Mouse (Mus musculus): ENCODE results near the gene Rhot1.

The Rhot1 gene

GRCm38 (mm10) chr11:80287150-80287549 lies 78.3 kb downstream of the Rhot1 start:
- peak; percentile 80 for DNase-seq (ENCODE audit: extremely low spot score, low spot score)

DNA sequence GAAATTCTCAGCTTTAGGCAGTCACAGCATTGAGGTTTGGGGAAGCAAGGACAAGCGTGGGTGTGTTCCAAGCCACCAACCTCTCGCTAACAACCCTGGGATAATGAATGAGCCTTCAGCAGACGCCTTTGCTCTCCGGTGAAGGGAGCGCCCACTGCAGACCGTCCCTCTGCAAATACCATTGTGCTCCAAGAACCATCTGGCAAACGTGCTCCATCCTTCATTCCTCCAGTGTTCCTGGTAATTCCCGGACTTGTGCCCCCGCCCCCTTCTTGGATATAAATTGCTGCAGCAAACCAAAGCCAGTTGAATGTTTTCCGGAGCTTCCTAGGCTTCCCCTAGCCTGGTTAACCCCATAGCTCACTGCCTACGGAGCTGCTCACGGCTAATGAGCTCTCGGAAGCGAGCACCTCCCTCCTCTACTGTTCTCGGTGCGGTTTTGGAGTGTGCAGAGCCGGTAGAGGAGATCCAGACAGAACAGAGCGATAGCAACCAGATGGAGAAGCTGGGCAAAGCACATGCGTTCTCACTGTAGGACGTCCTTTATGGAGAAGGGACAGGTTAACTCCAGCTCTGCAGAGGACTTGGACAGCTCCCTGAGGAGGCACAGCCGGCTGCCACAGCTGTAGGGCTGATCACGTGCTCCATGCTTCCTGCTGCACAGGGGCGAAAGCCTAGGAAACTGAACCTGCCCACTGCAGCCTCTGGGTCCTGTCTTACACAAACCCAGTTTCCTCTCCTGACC lies 81.1 kb downstream of the Rhot1 start:
- peak; percentile 71 for DNase-seq (ENCODE audit: extremely low spot score, low spot score)

DNA sequence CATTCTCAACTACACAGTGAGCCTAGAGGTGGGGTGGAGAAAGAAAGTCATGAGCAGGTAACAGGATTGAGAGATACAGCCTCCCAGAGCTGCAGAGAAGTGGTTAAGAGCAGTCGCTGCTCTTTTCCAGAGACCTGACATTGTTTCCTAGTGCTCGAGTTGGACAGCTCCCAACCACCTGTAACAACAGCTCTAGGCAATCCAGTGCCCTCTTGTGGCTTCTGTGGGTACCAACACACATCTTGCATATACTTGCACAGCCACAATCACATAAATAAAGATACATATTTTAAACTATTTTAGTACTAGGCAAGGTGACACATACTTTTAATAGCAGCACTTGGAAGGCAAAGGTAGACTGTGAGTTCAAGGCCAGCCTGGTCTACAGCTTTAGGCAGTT lies 82.2 kb downstream of the Rhot1 start:
- no peak for DNase-seq (ENCODE audit: extremely low spot score, low spot score)

DNA sequence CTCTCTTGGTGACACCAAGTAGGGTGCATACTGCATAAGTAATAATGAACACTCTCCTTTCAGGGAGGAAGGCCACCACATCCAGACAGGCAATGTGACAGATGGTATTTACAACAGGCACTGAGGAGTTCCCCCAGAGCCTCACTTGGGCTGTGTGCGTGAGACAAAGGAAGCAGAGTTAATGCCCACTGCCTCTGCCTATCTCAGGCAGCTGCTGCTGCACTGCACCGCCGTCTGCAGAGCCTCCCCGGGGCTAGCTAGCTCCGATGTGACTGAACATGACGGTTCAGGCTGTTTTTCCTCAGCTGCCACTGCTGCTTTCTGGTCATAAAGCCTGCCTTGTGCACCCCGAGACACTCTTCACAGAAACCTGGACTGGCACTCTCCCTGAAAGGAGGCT lies 83.6 kb downstream of the Rhot1 start:
- no peak for DNase-seq (ENCODE audit: extremely low spot score, low spot score)

- no peak for DNase-seq (ENCODE audit: extremely low spot score, low spot score)
Measured at GRCm38 (mm10) chr11:80295066-80295465, 86.2 kb downstream of the Rhot1 start.

DNA sequence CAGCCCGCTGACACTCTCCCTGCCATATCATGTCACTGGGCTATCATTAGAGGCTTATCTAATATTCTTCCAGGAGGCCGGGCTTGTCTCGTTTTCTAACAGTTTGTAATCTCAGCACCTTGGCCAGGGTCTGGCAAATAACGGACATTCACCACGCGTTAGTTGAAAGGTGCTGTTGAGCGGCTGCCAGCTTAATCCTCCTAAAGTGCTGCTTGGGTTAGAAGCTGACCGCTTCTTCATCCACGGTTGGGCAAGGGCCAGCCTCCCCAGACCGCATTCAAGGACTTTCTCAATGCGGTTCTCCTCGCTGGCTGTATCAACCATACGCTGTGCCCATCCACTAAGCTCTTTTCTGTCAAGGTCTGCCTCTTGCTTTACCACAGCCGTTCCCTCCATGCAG lies 87.0 kb downstream of the Rhot1 start:
- no peak for DNase-seq (ENCODE audit: extremely low spot score, low spot score)

- DNase-seq (ENCODE audit: extremely low spot score, low spot score) = no peak
Measured at GRCm38 (mm10) chr11:80299513-80300235, 90.9 kb downstream of the Rhot1 start.

DNA sequence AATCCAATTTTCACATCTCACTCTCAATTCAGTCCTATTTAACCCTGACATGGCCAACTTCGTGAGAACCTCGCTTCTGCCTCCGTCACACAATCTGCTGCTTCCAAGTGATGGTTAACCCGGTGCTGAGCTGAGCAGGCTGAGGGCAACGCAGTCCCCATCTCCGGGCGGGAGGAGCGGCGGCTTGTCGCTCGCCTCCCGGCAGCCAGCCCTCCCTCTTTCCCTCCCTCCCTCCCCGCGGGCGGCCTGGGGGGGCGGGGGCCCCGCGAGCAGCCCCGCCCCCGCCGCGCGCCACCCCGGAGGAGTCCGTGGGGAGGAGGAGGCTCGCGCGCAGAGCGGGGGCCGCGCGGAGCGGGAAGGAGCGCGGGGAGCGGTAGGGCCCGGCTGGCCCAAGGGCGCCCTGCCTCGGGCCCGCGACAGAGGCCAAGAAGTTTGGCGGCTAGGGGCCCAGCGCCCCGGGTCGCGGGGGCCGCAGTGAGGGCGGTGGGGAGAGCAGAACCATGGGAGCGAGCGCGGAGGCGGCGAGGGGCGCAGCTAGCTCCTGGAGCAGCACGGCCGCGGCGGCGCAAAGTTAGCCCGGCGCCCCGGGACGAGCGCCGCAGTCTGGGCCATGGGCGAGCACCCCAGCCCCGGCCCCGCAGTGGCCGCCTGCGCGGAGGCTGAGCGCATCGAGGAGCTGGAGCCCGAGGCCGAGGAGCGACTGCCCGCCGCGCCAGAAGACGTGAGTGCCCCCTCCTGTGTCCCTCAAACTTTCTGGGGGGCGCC lies 91.9 kb downstream of the Rhot1 start, which contains the start of gene Rhbdl3:
Gene Rhbdl3, plus strand, starts transcription at position 362 of the 765 bp plus-strand sequence.
- DNase-seq (ENCODE audit: extremely low spot score, low spot score) = peak; percentile 69

DNA sequence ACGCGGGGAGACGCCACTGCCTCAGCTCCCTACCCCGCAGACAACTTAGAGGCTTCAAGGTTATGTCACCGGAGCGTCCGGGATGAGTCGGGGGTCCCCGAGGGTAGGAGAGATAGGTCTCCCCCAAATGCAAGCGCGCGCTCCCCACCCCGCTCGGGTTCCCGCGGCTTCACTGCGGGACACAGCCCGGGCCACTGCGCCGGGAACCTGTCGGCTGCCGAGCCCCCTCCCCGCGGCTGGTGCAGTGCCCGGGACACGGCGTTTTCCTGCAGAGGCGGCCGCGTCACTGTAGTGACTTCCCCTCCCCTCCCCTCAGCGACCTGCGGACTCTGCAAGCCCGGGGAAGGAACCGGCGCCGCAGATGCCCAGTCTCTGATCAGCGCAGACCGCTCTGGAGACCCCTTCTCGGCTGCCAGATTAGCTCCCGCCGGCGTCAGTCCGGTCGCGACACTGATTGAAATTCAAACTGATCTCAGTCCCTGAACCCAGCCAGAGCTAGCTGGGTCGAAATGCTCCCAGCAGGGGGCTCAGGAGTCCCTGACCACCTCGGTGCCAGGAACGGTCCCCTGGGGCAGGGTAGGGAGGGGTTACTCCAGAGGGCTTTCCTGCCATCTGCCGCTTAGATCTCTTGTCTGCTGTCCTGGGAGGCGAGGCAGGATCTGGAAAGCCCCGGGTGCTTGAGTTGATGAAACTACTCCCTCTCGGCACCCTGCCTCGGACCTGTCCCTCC lies 92.7 kb downstream of the Rhot1 start:
- DNase-seq (ENCODE audit: extremely low spot score, low spot score) = peak; percentile 83

GRCm38 (mm10) chr11:80302046-80302390 lies 93.2 kb downstream of the Rhot1 start:
- no peak for DNase-seq (ENCODE audit: extremely low spot score, low spot score)

GRCm38 (mm10) chr11:80302536-80302935 lies 93.7 kb downstream of the Rhot1 start:
- peak; percentile 59 for DNase-seq (ENCODE audit: extremely low spot score, low spot score)

- no peak for DNase-seq (ENCODE audit: extremely low spot score, low spot score)
Measured at GRCm38 (mm10) chr11:80303746-80304145, 94.9 kb downstream of the Rhot1 start.

DNA sequence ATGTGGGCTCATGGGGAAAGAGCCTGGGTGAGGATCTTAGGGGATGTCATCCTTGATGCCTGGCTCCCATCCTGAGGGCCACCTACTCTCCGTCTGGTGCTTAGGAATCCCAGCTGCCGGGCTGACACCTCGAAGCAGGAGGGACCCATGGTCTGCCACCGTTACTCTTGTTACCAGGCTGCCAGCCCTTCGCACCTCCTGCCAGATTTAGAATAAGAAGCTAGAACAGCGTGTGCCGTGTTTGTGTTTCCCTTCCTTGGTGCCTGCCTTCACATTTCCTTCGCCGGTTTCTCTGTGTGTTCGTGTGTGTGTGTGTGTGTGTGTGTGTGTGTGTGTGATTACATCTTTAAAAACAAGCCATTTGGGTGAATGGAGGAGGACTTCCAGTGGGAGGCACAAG lies 96.0 kb downstream of the Rhot1 start:
- no peak for DNase-seq (ENCODE audit: extremely low spot score, low spot score)

- DNase-seq (ENCODE audit: extremely low spot score, low spot score) = no peak
Measured at GRCm38 (mm10) chr11:80308537-80308936, 99.7 kb downstream of the Rhot1 start.

DNA sequence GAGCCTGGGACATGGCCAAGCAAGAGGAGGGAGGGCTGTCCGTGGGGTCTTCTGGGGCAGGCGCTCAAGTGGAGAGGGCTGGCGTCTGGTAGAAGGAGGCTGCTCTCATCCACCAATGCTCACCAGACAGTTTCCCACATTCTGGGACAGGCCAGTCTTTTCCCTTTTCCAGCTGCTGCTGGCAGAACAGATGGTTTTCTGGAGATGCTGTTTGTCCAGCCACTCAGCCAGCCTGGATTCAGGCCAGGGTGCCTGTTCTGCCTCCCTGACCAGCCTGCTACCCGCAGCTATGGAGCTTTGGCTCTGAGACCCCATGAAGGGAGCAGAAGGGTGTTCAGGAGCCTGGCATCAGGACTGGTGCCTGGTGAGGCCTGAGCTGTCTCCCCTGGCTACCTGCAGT lies 102.5 kb downstream of the Rhot1 start:
- no peak for DNase-seq (ENCODE audit: extremely low spot score, low spot score)

- DNase-seq (ENCODE audit: extremely low spot score, low spot score) = peak; percentile 54
Measured at GRCm38 (mm10) chr11:80312049-80312448, 103.2 kb downstream of the Rhot1 start.

DNA sequence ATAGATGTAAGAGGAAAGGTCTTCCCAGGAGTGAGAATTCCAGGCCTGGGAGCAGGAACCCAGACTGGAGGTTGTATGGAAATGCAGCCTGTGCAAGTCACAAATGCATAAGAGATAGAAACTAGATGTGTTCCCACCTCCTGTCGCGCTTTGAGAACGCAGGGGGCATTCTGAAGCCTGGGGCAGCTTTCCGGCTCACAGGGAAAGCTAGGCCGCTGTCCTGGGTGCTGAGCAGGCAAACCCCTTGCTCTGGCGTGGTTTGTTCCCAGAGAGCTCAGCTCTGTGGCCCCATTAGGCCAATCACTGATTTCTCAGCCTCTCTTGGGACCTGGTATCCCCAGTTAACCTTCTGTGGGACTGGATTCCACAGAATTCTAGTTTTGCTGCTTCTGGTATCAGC lies 103.7 kb downstream of the Rhot1 start:
- DNase-seq (ENCODE audit: extremely low spot score, low spot score) = peak; percentile 49

- DNase-seq (ENCODE audit: extremely low spot score, low spot score) = no peak
Measured at GRCm38 (mm10) chr11:80313462-80313861, 104.6 kb downstream of the Rhot1 start.

DNA sequence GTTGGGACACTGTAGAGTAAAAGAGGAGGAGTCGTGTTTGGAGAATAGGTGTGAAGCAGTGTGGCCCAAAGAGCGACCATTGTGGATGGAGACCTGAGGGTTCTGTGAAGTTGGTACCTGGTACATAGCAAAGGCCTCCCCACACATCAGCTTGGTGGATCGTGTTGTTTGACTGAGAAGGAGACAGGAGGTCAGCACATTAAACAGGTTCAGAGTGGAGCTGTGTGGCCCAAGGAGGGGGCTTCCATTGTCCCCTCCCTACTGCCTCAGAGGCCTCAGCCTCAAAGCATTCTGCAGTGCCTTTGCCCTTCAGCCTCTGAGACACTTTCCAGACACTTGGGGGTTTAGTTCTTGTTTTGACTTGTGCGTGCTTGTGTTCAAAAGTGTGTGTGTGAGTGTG lies 105.1 kb downstream of the Rhot1 start:
- DNase-seq (ENCODE audit: extremely low spot score, low spot score) = no peak

- peak; percentile 31 for DNase-seq (ENCODE audit: extremely low spot score, low spot score)
Measured at GRCm38 (mm10) chr11:80315743-80316639, 107.2 kb downstream of the Rhot1 start.

Measured in neural tube, embryonic 10.5 days (tissue).